Mouse (Mus musculus): ENCODE results near the gene 4930544D05Rik. TPM values are rescaled to one million over a fixed set of nuclear protein-coding genes. Genes with fewer than 3 reads are reported as not detected.

4930544D05Rik gene
- total RNA-seq, 1 experiment from 2014 or later, result not detected

DNA sequence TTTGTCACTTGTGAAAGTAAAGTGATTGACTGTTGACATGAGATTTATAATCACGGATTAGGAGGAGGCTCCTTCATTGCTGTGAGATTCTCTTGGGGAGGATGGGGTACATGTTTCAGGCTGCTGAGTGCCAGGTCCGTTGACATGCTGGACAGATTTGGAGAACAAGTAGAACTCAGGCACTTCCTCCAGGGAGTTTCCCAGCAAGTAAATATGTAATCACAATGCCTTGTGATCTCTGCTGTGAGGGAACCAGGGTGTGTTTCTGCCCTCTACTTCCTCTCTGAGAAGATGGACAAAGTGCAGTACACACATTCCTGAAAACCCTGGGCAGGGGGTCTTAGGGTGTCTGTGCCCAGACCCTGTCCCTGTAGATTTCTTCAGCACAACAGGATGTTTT, 20.0 kb upstream of the 4930544D05Rik start:
- no peak for ATAC-seq (ENCODE audit: extremely low read depth, insufficient number of reproducible peaks, low FRiP score, poor library complexity, severe bottlenecking)

DNA sequence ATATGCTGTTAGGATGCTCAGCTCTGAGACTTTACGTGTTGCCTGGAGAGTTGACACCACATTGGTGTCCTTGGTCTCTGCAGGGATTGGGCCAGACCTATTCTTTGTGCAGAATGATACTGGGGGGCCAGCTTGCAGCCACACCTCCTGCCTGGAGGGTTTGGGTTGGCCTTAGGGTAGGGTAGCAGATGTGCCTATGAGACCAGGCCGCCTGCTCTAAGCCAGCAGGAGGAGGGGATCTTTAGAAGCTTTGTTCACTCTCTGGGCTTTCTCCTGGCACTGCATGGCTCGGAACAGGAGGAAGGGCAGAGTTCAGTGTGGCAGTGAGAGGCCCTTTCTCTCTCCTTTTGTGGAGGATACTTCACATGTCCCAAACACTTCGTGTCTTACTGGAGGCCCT, 19.6 kb upstream of the 4930544D05Rik start:
- ATAC-seq (ENCODE audit: extremely low read depth, insufficient number of reproducible peaks, low FRiP score, poor library complexity, severe bottlenecking), result no peak

DNA sequence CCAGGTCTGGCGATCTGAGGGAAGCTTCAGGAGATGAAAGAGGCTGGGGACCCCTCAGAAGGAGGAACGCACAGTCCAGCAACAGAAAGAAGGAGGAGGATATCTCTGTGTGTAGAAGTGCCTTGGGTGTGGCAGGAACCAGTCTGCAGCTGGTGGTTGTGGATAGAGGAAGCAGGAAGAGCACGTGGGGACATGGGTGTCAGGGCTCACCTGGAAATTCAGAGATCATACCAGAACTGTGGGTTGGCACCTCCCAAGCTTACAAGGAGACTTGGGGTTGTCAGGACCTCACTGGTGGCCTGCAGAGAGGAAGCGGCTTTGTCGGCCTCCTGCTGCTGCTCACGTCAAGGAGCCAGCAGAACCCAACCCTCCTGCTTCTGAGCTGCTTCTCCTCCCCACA, 18.3 kb upstream of the 4930544D05Rik start:
- ATAC-seq (ENCODE audit: extremely low read depth, insufficient number of reproducible peaks, low FRiP score, poor library complexity, severe bottlenecking), result no peak

GRCm38 (mm10) chr11:70598451-70598953, 17.1 kb upstream of the 4930544D05Rik start:
- no peak for ATAC-seq (ENCODE audit: extremely low read depth, insufficient number of reproducible peaks, low FRiP score, poor library complexity, severe bottlenecking)

DNA sequence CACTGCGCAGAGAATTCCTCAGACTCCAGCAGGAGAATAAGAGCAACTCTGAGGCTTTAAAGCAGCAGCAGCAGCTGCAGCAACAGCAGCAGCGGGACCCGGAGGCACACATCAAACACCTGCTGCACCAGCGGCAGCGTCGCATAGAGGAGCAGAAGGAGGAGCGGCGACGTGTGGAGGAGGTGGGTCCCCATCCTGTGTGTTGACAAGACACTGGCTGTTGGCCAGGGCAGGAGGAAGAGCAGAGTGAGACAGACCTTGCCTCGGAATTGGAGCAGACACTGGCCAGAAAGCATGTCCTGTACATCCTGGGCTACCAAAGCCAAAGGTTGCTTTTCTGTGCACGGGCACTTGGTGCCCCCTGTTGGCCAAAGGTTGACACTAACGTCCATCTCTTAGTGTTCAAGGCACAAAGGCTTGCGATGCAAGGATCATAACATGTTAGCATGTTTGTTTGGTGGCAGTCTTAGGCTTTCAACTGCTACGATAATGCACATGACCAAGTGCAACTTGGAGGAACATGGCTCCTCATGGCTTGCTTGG, 10.6 kb upstream of the 4930544D05Rik start:
- ATAC-seq (ENCODE audit: extremely low read depth, insufficient number of reproducible peaks, low FRiP score, poor library complexity, severe bottlenecking), result peak; percentile 45; the same call in 1 of the 2 replicates

GRCm38 (mm10) chr11:70606717-70607116, 8.9 kb upstream of the 4930544D05Rik start:
- ATAC-seq (ENCODE audit: extremely low read depth, insufficient number of reproducible peaks, low FRiP score, poor library complexity, severe bottlenecking), result no peak

- no peak for ATAC-seq (ENCODE audit: extremely low read depth, insufficient number of reproducible peaks, low FRiP score, poor library complexity, severe bottlenecking)
Observed at GRCm38 (mm10) chr11:70607611-70608010, 8.0 kb upstream of the 4930544D05Rik start.

GRCm38 (mm10) chr11:70608381-70609066, 7.1 kb upstream of the 4930544D05Rik start:
- no peak for ATAC-seq (ENCODE audit: extremely low read depth, insufficient number of reproducible peaks, low FRiP score, poor library complexity, severe bottlenecking)

GRCm38 (mm10) chr11:70610752-70611151, 4.9 kb upstream of the 4930544D05Rik start:
- ATAC-seq (ENCODE audit: extremely low read depth, insufficient number of reproducible peaks, low FRiP score, poor library complexity, severe bottlenecking), result no peak

DNA sequence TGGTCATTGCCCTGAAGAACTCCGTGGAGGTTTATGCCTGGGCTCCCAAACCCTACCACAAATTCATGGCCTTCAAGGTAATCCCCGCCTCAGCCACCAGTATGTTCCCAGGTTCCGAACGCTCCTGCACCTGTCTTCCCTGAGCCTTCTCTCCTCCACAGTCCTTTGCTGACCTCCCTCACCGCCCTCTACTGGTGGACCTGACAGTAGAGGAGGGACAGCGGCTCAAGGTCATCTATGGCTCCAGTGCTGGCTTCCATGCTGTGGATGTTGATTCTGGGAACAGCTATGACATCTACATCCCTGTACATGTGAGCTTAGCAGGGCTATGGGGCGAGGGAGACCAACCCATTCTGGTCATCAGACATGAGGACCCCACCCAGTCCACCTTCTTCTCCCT, 3.1 kb upstream of the 4930544D05Rik start:
- no peak for ATAC-seq (ENCODE audit: extremely low read depth, insufficient number of reproducible peaks, low FRiP score, poor library complexity, severe bottlenecking)

GRCm38 (mm10) chr11:70615074-70615473, 574 bp upstream of the 4930544D05Rik start:
- peak; percentile 83 for ATAC-seq (ENCODE audit: extremely low read depth, insufficient number of reproducible peaks, low FRiP score, poor library complexity, severe bottlenecking)

GRCm38 (mm10) chr11:70619101-70619500, 3.5 kb downstream of the 4930544D05Rik start, which contains the start of gene Chrne:
Gene Chrne (minus strand): TSS chr11:70619216.
- ATAC-seq (ENCODE audit: extremely low read depth, insufficient number of reproducible peaks, low FRiP score, poor library complexity, severe bottlenecking), result no peak

DNA sequence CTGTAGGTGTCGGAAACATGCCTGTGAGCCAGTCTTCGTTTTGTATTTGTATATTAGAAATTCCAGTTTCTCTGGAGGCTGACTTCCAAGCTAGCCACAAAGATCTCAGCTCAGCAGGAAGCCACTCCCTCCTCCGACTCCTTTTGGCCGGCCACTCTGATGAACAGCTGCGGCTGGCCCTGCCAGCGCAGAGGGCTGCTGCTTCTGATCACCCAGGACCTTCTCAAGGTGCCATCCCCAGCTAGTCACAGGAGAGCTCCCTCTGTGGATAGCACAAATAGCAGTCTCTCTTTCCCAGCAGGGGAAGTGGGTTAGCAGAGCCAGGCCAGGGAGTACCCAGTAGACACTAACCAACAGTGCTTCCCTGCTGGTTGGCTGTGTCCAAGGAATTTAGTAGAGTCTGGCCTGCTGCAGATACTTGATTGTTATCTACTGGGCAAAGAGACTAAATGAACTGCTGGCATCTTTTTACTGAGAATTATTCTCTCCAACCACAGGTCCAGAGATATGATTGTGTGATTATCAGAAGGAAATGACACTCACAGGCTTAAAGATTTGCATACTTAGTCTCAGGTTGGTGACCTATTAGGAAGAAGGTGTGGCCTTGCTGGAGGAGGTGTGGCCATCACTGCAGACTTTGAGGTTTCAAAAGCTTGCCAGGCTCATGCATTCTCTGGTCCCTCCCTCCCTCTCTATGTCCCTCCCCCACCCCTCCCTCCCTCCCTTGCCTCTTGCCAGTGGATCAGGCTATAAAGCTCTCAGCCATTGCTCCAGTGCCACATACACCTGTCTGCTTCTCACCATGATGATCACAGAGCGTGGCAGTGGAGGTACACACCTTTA, 6.5 kb downstream of the 4930544D05Rik start:
- peak; percentile 44 for ATAC-seq (ENCODE audit: extremely low read depth, insufficient number of reproducible peaks, low FRiP score, poor library complexity, severe bottlenecking)

- no peak for ATAC-seq (ENCODE audit: extremely low read depth, insufficient number of reproducible peaks, low FRiP score, poor library complexity, severe bottlenecking)
Observed at GRCm38 (mm10) chr11:70623053-70623742, 7.5 kb downstream of the 4930544D05Rik start.

GRCm38 (mm10) chr11:70625473-70625872, 9.8 kb downstream of the 4930544D05Rik start:
- peak; percentile 60; the same call in 1 of the 2 replicates for ATAC-seq (ENCODE audit: extremely low read depth, insufficient number of reproducible peaks, low FRiP score, poor library complexity, severe bottlenecking)

- no peak for ATAC-seq (ENCODE audit: extremely low read depth, insufficient number of reproducible peaks, low FRiP score, poor library complexity, severe bottlenecking)
Observed at GRCm38 (mm10) chr11:70626877-70627276, 11.2 kb downstream of the 4930544D05Rik start.

GRCm38 (mm10) chr11:70628431-70628830, 12.8 kb downstream of the 4930544D05Rik start:
- no peak for ATAC-seq (ENCODE audit: extremely low read depth, insufficient number of reproducible peaks, low FRiP score, poor library complexity, severe bottlenecking)

DNA sequence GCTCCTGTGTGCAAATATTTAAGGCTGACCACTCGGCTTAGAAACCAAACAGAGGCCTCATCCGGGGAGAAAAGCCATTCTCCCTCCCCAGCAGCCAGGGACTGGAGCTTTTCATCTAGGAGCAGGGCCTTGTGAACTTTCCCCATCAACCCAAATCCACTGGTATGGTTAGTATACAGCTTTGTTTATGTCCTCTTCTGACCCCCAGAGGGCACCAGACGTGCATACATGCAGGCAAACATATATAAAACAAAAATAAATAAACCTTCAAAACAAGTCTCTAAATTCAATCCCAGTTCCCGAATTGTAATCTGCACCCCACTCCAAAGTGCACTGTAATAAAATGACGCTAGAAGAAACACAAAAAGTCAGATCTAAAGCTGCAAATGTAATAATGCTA, 13.9 kb downstream of the 4930544D05Rik start:
- ATAC-seq (ENCODE audit: extremely low read depth, insufficient number of reproducible peaks, low FRiP score, poor library complexity, severe bottlenecking), result peak; percentile 44; the same call in 1 of the 2 replicates

DNA sequence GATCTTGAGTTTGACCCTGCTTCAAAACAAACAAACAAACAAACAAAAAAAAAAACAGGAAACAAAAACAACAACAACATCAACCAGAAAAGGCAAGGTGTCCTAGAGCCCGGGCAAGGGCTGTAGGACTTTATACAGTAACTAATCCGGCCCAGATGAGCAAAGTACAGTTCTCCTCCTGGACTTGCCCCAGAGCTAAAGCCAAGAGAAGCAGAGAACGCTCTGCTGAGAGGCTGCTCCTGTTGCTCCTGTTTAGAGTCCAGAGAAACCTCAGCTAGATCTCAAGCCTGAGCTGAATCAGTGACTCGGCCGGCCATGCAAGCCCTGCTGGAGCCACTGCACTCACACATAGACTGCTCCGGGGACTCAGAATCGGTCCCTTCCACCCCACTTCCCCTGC, 14.5 kb downstream of the 4930544D05Rik start:
- ATAC-seq (ENCODE audit: extremely low read depth, insufficient number of reproducible peaks, low FRiP score, poor library complexity, severe bottlenecking), result no peak
